Mouse (Mus musculus): Measurements from ENCODE around the gene Hrg. TPM values are rescaled to one million over a fixed set of nuclear protein-coding genes. Genes with fewer than 3 reads are reported as not detected.
"Not testable (repeated sequence)": the region's sequence is repeated elsewhere in the genome, so short reads cannot be mapped to it uniquely, and the experiment has no call there.

Hrg gene
- polyA plus RNA-seq, 1 experiment from 2014 or later, result not detected

- no peaks in the 10 kb centered on the region for H3K9me3 ChIP-seq
- no peak for ATAC-seq (ENCODE audit: insufficient number of reproducible peaks, insufficient read depth, low FRiP score, low TSS enrichment, low read depth)
- WGBS, result 82% methylated on average over 11 of the region's 11 CpGs
These were observed 19.3 kb upstream of the Hrg start for GRCm38 (mm10) chr16:22931431-22932200.

GRCm38 (mm10) chr16:22937631-22938030 is 13.2 kb upstream of the Hrg start:
- ATAC-seq (ENCODE audit: insufficient number of reproducible peaks, insufficient read depth, low FRiP score, low TSS enrichment, low read depth), result no peak
- no peak overlapping the region for H3K27ac ChIP-seq
- no peaks in the 10 kb centered on the region for H3K36me3 ChIP-seq
- no peaks in the 10 kb centered on the region for H3K27me3 ChIP-seq
- H3K9me3 ChIP-seq, result no peaks in the 10 kb centered on the region
- H3K4me3 ChIP-seq, result no peak overlapping the region
- H3K4me1 ChIP-seq, result no peaks in the 10 kb centered on the region
- 87% methylated on average over 12 of the region's 12 CpGs for WGBS
- H3K4me2 ChIP-seq, result no peak overlapping the region
- H3K9ac ChIP-seq, result no peak overlapping the region

More at GRCm38 (mm10) chr16:22931431-22932200, 19.3 kb upstream of the Hrg start:
- no peaks in the 10 kb centered on the region for H3K36me3 ChIP-seq
- H3K4me2 ChIP-seq, result no peak overlapping the region
- no peak overlapping the region for H3K4me3 ChIP-seq
- H3K27me3 ChIP-seq, result no peaks in the 10 kb centered on the region
- H3K9ac ChIP-seq, result no peak overlapping the region
- no peaks in the 10 kb centered on the region for H3K4me1 ChIP-seq
- H3K27ac ChIP-seq, result no peak overlapping the region

- 72% methylated on average over 2 of the region's 2 CpGs for WGBS
- no peaks in the 10 kb centered on the region for H3K4me1 ChIP-seq
- no peak overlapping the region for H3K27ac ChIP-seq
- no peak for ATAC-seq (ENCODE audit: insufficient number of reproducible peaks, insufficient read depth, low FRiP score, low TSS enrichment, low read depth)
- no peak overlapping the region for H3K4me3 ChIP-seq
- no peak overlapping the region for H3K9ac ChIP-seq
- H3K27me3 ChIP-seq, result no peaks in the 10 kb centered on the region
- H3K9me3 ChIP-seq, result no peaks in the 10 kb centered on the region
- H3K4me2 ChIP-seq, result no peak overlapping the region
- no peaks in the 10 kb centered on the region for H3K36me3 ChIP-seq
These were observed 12.3 kb upstream of the Hrg start for GRCm38 (mm10) chr16:22938541-22938940.

- 81% methylated on average over 8 of the region's 8 CpGs for WGBS
- no peak overlapping the region for H3K9ac ChIP-seq
- no peaks in the 10 kb centered on the region for H3K27me3 ChIP-seq
- no peaks in the 10 kb centered on the region for H3K36me3 ChIP-seq
- H3K4me2 ChIP-seq, result no peak overlapping the region
- no peaks in the 10 kb centered on the region for H3K4me1 ChIP-seq
- no peak for ATAC-seq (ENCODE audit: insufficient number of reproducible peaks, insufficient read depth, low FRiP score, low TSS enrichment, low read depth)
- no peaks in the 10 kb centered on the region for H3K9me3 ChIP-seq
- H3K27ac ChIP-seq, result no peak overlapping the region
- H3K4me3 ChIP-seq, result no peak overlapping the region
These were observed 11.7 kb upstream of the Hrg start for GRCm38 (mm10) chr16:22939120-22939695.

GRCm38 (mm10) chr16:22941825-22942476 is 8.9 kb upstream of the Hrg start:
- not testable (repeated sequence) for H3K9ac ChIP-seq; H3K4me3 ChIP-seq; H3K27ac ChIP-seq; H3K36me3 ChIP-seq; H3K4me1 ChIP-seq; H3K4me2 ChIP-seq; H3K9me3 ChIP-seq; ATAC-seq (ENCODE audit: insufficient number of reproducible peaks, insufficient read depth, low FRiP score, low TSS enrichment, low read depth); H3K27me3 ChIP-seq

- no peaks in the 10 kb centered on the region for H3K4me1 ChIP-seq
- 52% methylated on average over 2 of the region's 2 CpGs for WGBS
- H3K27ac ChIP-seq, result no peak overlapping the region
- H3K27me3 ChIP-seq, result no peaks in the 10 kb centered on the region
- H3K4me3 ChIP-seq, result no peak overlapping the region
- H3K36me3 ChIP-seq, result no peaks in the 10 kb centered on the region
- ATAC-seq (ENCODE audit: insufficient number of reproducible peaks, insufficient read depth, low FRiP score, low TSS enrichment, low read depth), result no peak
- no peak overlapping the region for H3K4me2 ChIP-seq
- no peaks in the 10 kb centered on the region for H3K9me3 ChIP-seq
- H3K9ac ChIP-seq, result no peak overlapping the region
These were observed 3.5 kb upstream of the Hrg start for GRCm38 (mm10) chr16:22947371-22947770.

- H3K9ac ChIP-seq, result no peak overlapping the region
- H3K27me3 ChIP-seq, result no peaks in the 10 kb centered on the region
- no peaks in the 10 kb centered on the region for H3K9me3 ChIP-seq
- H3K27ac ChIP-seq, result no peak overlapping the region
- no peak overlapping the region for H3K4me2 ChIP-seq
- ATAC-seq (ENCODE audit: insufficient number of reproducible peaks, insufficient read depth, low FRiP score, low TSS enrichment, low read depth), result no peak
- no peak overlapping the region for H3K4me3 ChIP-seq
- no peaks in the 10 kb centered on the region for H3K36me3 ChIP-seq
- WGBS, result 26% methylated on average over 4 of the region's 4 CpGs
- no peaks in the 10 kb centered on the region for H3K4me1 ChIP-seq
These were observed 2.2 kb downstream of the Hrg start for GRCm38 (mm10) chr16:22953069-22953468.

GRCm38 (mm10) chr16:22955397-22956084 is 4.7 kb downstream of the Hrg start:
- 51% methylated on average over 13 of the region's 13 CpGs for WGBS
- H3K9me3 ChIP-seq, result no peaks in the 10 kb centered on the region
- no peaks in the 10 kb centered on the region for H3K4me1 ChIP-seq
- no peaks in the 10 kb centered on the region for H3K27me3 ChIP-seq
- H3K4me2 ChIP-seq, result no peak overlapping the region
- no peak overlapping the region for H3K4me3 ChIP-seq
- no peaks in the 10 kb centered on the region for H3K36me3 ChIP-seq
- no peak overlapping the region for H3K27ac ChIP-seq
- no peak overlapping the region for H3K9ac ChIP-seq
- ATAC-seq (ENCODE audit: insufficient number of reproducible peaks, insufficient read depth, low FRiP score, low TSS enrichment, low read depth), result no peak

GRCm38 (mm10) chr16:22956085-22956439 is 5.2 kb downstream of the Hrg start:
- Histone ChIP-seq H3K9me3 (no peaks in the 10 kb centered on the region), H3K4me3 (no peak overlapping the region), H3K9ac (no peak overlapping the region), H3K36me3 (no peaks in the 10 kb centered on the region), H3K4me2 (no peak overlapping the region), H3K27ac (no peak overlapping the region), H3K4me1 (no peaks in the 10 kb centered on the region), H3K27me3 (no peaks in the 10 kb centered on the region)
- ATAC-seq (ENCODE audit: insufficient number of reproducible peaks, insufficient read depth, low FRiP score, low TSS enrichment, low read depth), result no peak
- WGBS, result 80% methylated on average over 11 of the region's 11 CpGs

GRCm38 (mm10) chr16:22961073-22961472 is 10.2 kb downstream of the Hrg start:
- WGBS, result 93% methylated on average over 8 of the region's 8 CpGs
- Histone ChIP-seq H3K27ac (no peak overlapping the region), H3K36me3 (no peaks in the 10 kb centered on the region), H3K27me3 (no peaks in the 10 kb centered on the region), H3K4me2 (no peak overlapping the region), H3K4me3 (no peak overlapping the region), H3K9me3 (no peaks in the 10 kb centered on the region), H3K9ac (no peak overlapping the region), H3K4me1 (no peaks in the 10 kb centered on the region)
- no peak for ATAC-seq (ENCODE audit: insufficient number of reproducible peaks, insufficient read depth, low FRiP score, low TSS enrichment, low read depth)

- Histone ChIP-seq H3K4me2 (no peak overlapping the region), H3K27me3 (no peaks in the 10 kb centered on the region), H3K4me3 (no peak overlapping the region), H3K36me3 (no peaks in the 10 kb centered on the region), H3K9me3 (no peaks in the 10 kb centered on the region), H3K9ac (no peak overlapping the region), H3K4me1 (no peaks in the 10 kb centered on the region), H3K27ac (no peak overlapping the region)
- ATAC-seq (ENCODE audit: insufficient number of reproducible peaks, insufficient read depth, low FRiP score, low TSS enrichment, low read depth), result no peak
- 65% methylated on average over 5 of the region's 5 CpGs for WGBS
These were observed 11.4 kb downstream of the Hrg start for GRCm38 (mm10) chr16:22962256-22962655.

GRCm38 (mm10) chr16:22963293-22963692 is 12.4 kb downstream of the Hrg start:
- no peak for ATAC-seq (ENCODE audit: insufficient number of reproducible peaks, insufficient read depth, low FRiP score, low TSS enrichment, low read depth)
- Histone ChIP-seq H3K27me3 (no peaks in the 10 kb centered on the region), H3K9me3 (no peaks in the 10 kb centered on the region), H3K4me2 (no peak overlapping the region), H3K27ac (no peak overlapping the region), H3K4me1 (no peaks in the 10 kb centered on the region), H3K36me3 (no peaks in the 10 kb centered on the region), H3K4me3 (no peak overlapping the region), H3K9ac (no peak overlapping the region)
